Mouse (Mus musculus): Measurements from ENCODE around the gene Kalrn.

- no peak for TF ChIP-seq TAL1 (IDR thresholded peaks at IDR 0.05; ENCODE audit: low read length)
- no peak for TF ChIP-seq GATA1 (IDR thresholded peaks at IDR 0.05; ENCODE audit: low read length)
These were observed 61.0 kb downstream of the Kalrn start for GRCm38 (mm10) chr16:34512326-34512725.
